ENCODE assay signal across 27 mouse cellular contexts in the genomic region with DNA sequence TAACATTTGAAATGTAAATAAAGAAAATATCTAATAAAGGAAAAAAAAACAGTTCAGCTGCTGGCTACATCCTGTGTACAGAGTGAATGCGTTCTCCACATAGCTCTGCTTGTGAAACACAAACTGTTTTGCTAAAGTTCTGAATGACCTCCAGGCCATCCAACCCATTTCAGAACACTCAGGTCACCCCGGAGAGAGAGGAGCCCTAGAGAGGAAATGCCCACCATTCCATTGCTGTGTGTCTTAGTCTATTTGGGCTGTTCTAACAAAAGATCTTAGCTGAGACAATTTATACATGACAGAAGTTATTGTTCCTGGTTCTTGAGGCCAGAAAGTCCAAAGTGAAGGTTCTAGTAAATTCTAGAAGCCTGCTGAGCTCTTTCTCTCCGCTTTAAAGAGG. TPM values are rescaled to one million over a fixed set of nuclear protein-coding genes. Genes with fewer than 3 reads are reported as not detected.
DNase-seq lines count a peak whose midpoint lies in the region; ATAC-seq and TF ChIP-seq lines count a peak whose summit lies in the region.
"Had no signal": no experiment of that assay in that cellular context is flagged by ENCODE, and none has a peak within 500 bp of the region (broad histone marks: within the 10 kb centered on the region; RNA-seq: fewer than 3 reads in every experiment).

No protein-coding gene starts in this region.

- no peak overlapping the region for H3K9ac ChIP-seq in kidney, embryonic 16.5 days (replicated peaks; ENCODE audit: low read length)
- H3K9ac ChIP-seq in liver, postnatal 0 days (replicated peaks) = no peak overlapping the region
- H3K9ac ChIP-seq in kidney, embryonic 15.5 days = no peak overlapping the region
- no peak overlapping the region for H3K9ac ChIP-seq in forebrain, embryonic 14.5 days (ENCODE audit: low read length)
- H3K9ac ChIP-seq: embryonic facial prominence, embryonic 12.5 days; heart, embryonic 15.5 days; limb, embryonic 15.5 days; midbrain, embryonic 13.5 days had no signal

- no peak for ATAC-seq in kidney, embryonic 16.5 days (ENCODE audit: low FRiP score, low TSS enrichment)
- peak; percentile 87 for ATAC-seq in liver, postnatal 0 days
- no peak for ATAC-seq in kidney, embryonic 15.5 days (replicated peaks; ENCODE audit: low FRiP score)
- ATAC-seq in forebrain, embryonic 14.5 days = no peak
- ATAC-seq: CD4-positive, CD25-positive, alpha-beta regulatory T cell, adult 4 months; forebrain, embryonic 16.5 days; hindbrain, embryonic 16.5 days; midbrain, embryonic 13.5 days had no signal

- no peak overlapping the region; the same call in 1 of the 2 replicates for H3K27ac ChIP-seq in kidney, embryonic 16.5 days (ENCODE audit: low read length)
- H3K27ac ChIP-seq in liver, postnatal 0 days (ENCODE audit: low read depth) = peak overlapping the region; percentile 71
- peak overlapping the region; percentile 13; the same call in 1 of the 2 replicates for H3K27ac ChIP-seq in kidney, embryonic 15.5 days
- no peak overlapping the region for H3K27ac ChIP-seq in forebrain, embryonic 14.5 days (ENCODE audit: low read depth, low read length)
- H3K27ac ChIP-seq: embryonic facial prominence, embryonic 12.5 days; forebrain, embryonic 10.5 days; heart, embryonic 15.5 days; limb, embryonic 10.5 days; limb, embryonic 15.5 days; macrophage; midbrain, embryonic 13.5 days had no signal

- H3K27me3 ChIP-seq in kidney, embryonic 16.5 days (ENCODE audit: insufficient read depth, low read length) = no peaks in the 10 kb centered on the region
- H3K27me3 ChIP-seq in liver, postnatal 0 days (ENCODE audit: insufficient read depth, low read length) = no peaks in the 10 kb centered on the region
- H3K27me3 ChIP-seq in kidney, embryonic 15.5 days = no peaks in the 10 kb centered on the region
- no peaks in the 10 kb centered on the region for H3K27me3 ChIP-seq in forebrain, embryonic 14.5 days (replicated peaks; ENCODE audit: control insufficient read depth, insufficient read depth, low read length)
- H3K27me3 ChIP-seq: embryonic facial prominence, embryonic 12.5 days; heart, embryonic 15.5 days; limb, embryonic 15.5 days; midbrain, embryonic 13.5 days had no signal

- no peak for TF ChIP-seq EP300 in liver, postnatal 0 days (IDR thresholded peaks at IDR 0.05; ENCODE audit: low read depth)

- 44% methylated on average over 3 of the region's 3 CpGs for WGBS in kidney, embryonic 16.5 days
- 49% methylated on average over 3 of the region's 3 CpGs for WGBS in liver, postnatal 0 days (ENCODE audit: insufficient replicate concordance)
- WGBS in kidney, embryonic 15.5 days = 46% methylated on average over 3 of the region's 3 CpGs
- 73% methylated on average over 3 of the region's 3 CpGs for WGBS in forebrain, embryonic 14.5 days

- H3K36me3 ChIP-seq in kidney, embryonic 16.5 days (ENCODE audit: insufficient read depth, low read length) = no peaks in the 10 kb centered on the region
- no peaks in the 10 kb centered on the region for H3K36me3 ChIP-seq in liver, postnatal 0 days (replicated peaks; ENCODE audit: insufficient read depth, low read length)
- H3K36me3 ChIP-seq in kidney, embryonic 15.5 days = no peaks in the 10 kb centered on the region
- no peaks in the 10 kb centered on the region for H3K36me3 ChIP-seq in forebrain, embryonic 14.5 days (ENCODE audit: control insufficient read depth, insufficient read depth, low read length)
- H3K36me3 ChIP-seq: embryonic facial prominence, embryonic 12.5 days; forebrain, embryonic 10.5 days; heart, embryonic 15.5 days; limb, embryonic 10.5 days; limb, embryonic 15.5 days; midbrain, embryonic 13.5 days had no signal

- H3K4me3 ChIP-seq in kidney, embryonic 16.5 days (ENCODE audit: low read length) = no peak overlapping the region
- H3K4me3 ChIP-seq in liver, postnatal 0 days (ENCODE audit: low read depth, low read length) = no peak overlapping the region
- H3K4me3 ChIP-seq in kidney, embryonic 15.5 days (replicated peaks) = no peak overlapping the region
- no peak overlapping the region for H3K4me3 ChIP-seq in forebrain, embryonic 14.5 days (ENCODE audit: low read depth, low read length)
- H3K4me3 ChIP-seq: embryonic facial prominence, embryonic 12.5 days; forebrain, embryonic 10.5 days; heart, embryonic 15.5 days; limb, embryonic 10.5 days; limb, embryonic 15.5 days; midbrain, embryonic 13.5 days had no signal

- no peak overlapping the region for H3K4me2 ChIP-seq in kidney, embryonic 16.5 days (replicated peaks; ENCODE audit: low read depth, low read length)
- no peak overlapping the region for H3K4me2 ChIP-seq in liver, postnatal 0 days (ENCODE audit: low read depth, low read length)
- no peak overlapping the region for H3K4me2 ChIP-seq in kidney, embryonic 15.5 days
- no peak overlapping the region for H3K4me2 ChIP-seq in forebrain, embryonic 14.5 days (ENCODE audit: low read length)
- H3K4me2 ChIP-seq: embryonic facial prominence, embryonic 12.5 days; heart, embryonic 15.5 days; limb, embryonic 15.5 days; midbrain, embryonic 13.5 days had no signal

- H3K9me3 ChIP-seq in kidney, embryonic 16.5 days (ENCODE audit: low read length) = no peaks in the 10 kb centered on the region
- no peaks in the 10 kb centered on the region for H3K9me3 ChIP-seq in liver, postnatal 0 days (ENCODE audit: low read length)
- H3K9me3 ChIP-seq in kidney, embryonic 15.5 days (replicated peaks) = no peaks in the 10 kb centered on the region
- no peaks in the 10 kb centered on the region for H3K9me3 ChIP-seq in forebrain, embryonic 14.5 days (replicated peaks; ENCODE audit: control insufficient read depth, low read length)
- H3K9me3 ChIP-seq: embryonic facial prominence, embryonic 12.5 days; forebrain, embryonic 10.5 days; heart, embryonic 15.5 days; limb, embryonic 10.5 days; limb, embryonic 15.5 days; midbrain, embryonic 13.5 days had no signal

- DNase-seq in kidney, adult 11 months = peak; percentile 39
- DNase-seq in liver, postnatal 0 days = no peak
- DNase-seq in liver (no peak), NIH3T3 (ENCODE audit: low read depth) (peak; percentile 41)
- DNase-seq in frontal cortex, postnatal 10 days (ENCODE audit: low spot score in 2 of 2) = no peak
- no peak for DNase-seq in forebrain, embryonic 14.5 days (ENCODE audit: low spot score)
- DNase-seq: adrenal gland, postnatal 10 days; cerebellum, adult 11 months; cerebellum, adult 9-11 months; embryo, embryonic 11 days; gastrocnemius, postnatal 10 days; layer of hippocampus, adult 9-11 months; thymus, adult 2 months; thymus, postnatal 4 days had no signal

- no peak for TF ChIP-seq CTCF in liver, postnatal 0 days (IDR thresholded peaks at IDR 0.05; ENCODE audit: low read depth)

- H3K4me1 ChIP-seq in kidney, embryonic 16.5 days (ENCODE audit: insufficient read depth, low read length) = no peaks in the 10 kb centered on the region
- H3K4me1 ChIP-seq in liver, postnatal 0 days (ENCODE audit: insufficient read depth) = peaks cover 6% of the 10 kb centered on the region; the same call in 1 of the 2 replicates
- peaks cover 7% of the 10 kb centered on the region for H3K4me1 ChIP-seq in kidney, embryonic 15.5 days
- no peaks in the 10 kb centered on the region for H3K4me1 ChIP-seq in forebrain, embryonic 14.5 days (ENCODE audit: control insufficient read depth, insufficient read depth, low read length)
- H3K4me1 ChIP-seq: embryonic facial prominence, embryonic 12.5 days; heart, embryonic 15.5 days; limb, embryonic 10.5 days; limb, embryonic 15.5 days; midbrain, embryonic 13.5 days had no signal

RNA-seq across cellular contexts. Expression of gene Aldh8a1, which starts 49.4 kb away (rescaled TPM):
- polyA plus RNA-seq in kidney, embryonic 16.5 days (2015; fragmentation: Nextera tagmentation; extraction: Ambion mirVana) = 4.5 and 5.1 TPM in 2 replicates
- 111 and 117 TPM in 2 replicates for polyA plus RNA-seq in liver, postnatal 0 days (2015; fragmentation: Nextera tagmentation; extraction: Ambion mirVana)
- 2.9 and 3.5 TPM in 2 replicates for polyA plus RNA-seq in kidney, embryonic 15.5 days (2015; fragmentation: Nextera tagmentation; extraction: Ambion mirVana)
- 0.12 TPM in 1 of 2 replicates, not detected in the other for polyA plus RNA-seq in forebrain, embryonic 14.5 days (2014; fragmentation: Nextera tagmentation; extraction: Ambion mirVana)
- polyA plus RNA-seq: CD4-positive, CD25-positive, alpha-beta regulatory T cell, adult 4 months; forebrain, embryonic 10.5 days; forebrain, embryonic 16.5 days; heart, embryonic 15.5 days; intestine, embryonic 14.5 days; limb, embryonic 15.5 days; macrophage had no signal

Comparison
In these comparisons a context has a peak if more than half of its experiments do, and no peak if none do; other contexts are left out.
1. H3K27ac ChIP-seq: peak in liver, postnatal 0 days (single experiment) and kidney, embryonic 15.5 days (single experiment); none in kidney, embryonic 16.5 days (single experiment) and forebrain, embryonic 14.5 days (single experiment).
2. DNase-seq: peak in kidney, adult 11 months (single experiment) and NIH3T3 (single experiment); none in liver, postnatal 0 days (single experiment), liver (single experiment), frontal cortex, postnatal 10 days (0 of 2) and forebrain, embryonic 14.5 days (single experiment).
3. RNA of gene Aldh8a1, which starts 49.4 kb away (polyA plus RNA-seq): 111 to 117 TPM in liver, postnatal 0 days; 4.5 to 5.1 TPM in kidney, embryonic 16.5 days, 2.9 to 3.5 TPM in kidney, embryonic 15.5 days and 0.12 TPM in forebrain, embryonic 14.5 days; every median in the first group is over 10 times any median in the second.